Mouse (Mus musculus) heart, embryonic 15.5 days (tissue): ENCODE data around the gene Mpo. TPM values are rescaled to one million over a fixed set of nuclear protein-coding genes. Genes with fewer than 3 reads are reported as not detected.

ENCODE experiments used
- ATAC-seq: fragments of 200-750 bp; cut with Nextera tagmentation; replicated peaks from 2 replicates; pipeline ENCODE4 v1.8.0; 2017; ENCODE audit warnings: low read depth, moderate TSS enrichment; ENCODE audit not compliant: insufficient number of reproducible peaks, insufficient read depth, low FRiP score
- H3K27ac ChIP-seq: fragments of 300-500 bp; sonication (generic); 2 replicates; pipeline ENCODE4 v1.5.1; 2015; ENCODE audit warnings: mild to moderate bottlenecking, inconsistent platforms
- H3K27me3 ChIP-seq: fragments of 300-500 bp; sonication (generic); 2 replicates; pipeline ENCODE4 v1.6.1; 2015; ENCODE audit warnings: inconsistent platforms
- H3K36me3 ChIP-seq: fragments of 300-500 bp; sonication (generic); 2 replicates; pipeline ENCODE4 v1.6.1; 2015; ENCODE audit warnings: mild to moderate bottlenecking, inconsistent platforms
- H3K4me1 ChIP-seq: fragments of 300-500 bp; sonication (generic); replicated peaks from 2 replicates; pipeline ENCODE4 v1.6.1; 2015; ENCODE audit warnings: inconsistent platforms
- H3K4me2 ChIP-seq: fragments of 300-500 bp; sonication (generic); 2 replicates; pipeline ENCODE4 v1.6.1; 2015; ENCODE audit warnings: inconsistent platforms, mild to moderate bottlenecking, moderate library complexity
- H3K4me3 ChIP-seq: fragments of 300-500 bp; sonication (generic); 2 replicates; pipeline ENCODE4 v1.5.1; 2015; ENCODE audit warnings: mild to moderate bottlenecking, inconsistent platforms
- H3K9ac ChIP-seq: fragments of 300-500 bp; sonication (generic); 2 replicates; pipeline ENCODE4 v1.6.1; 2015; ENCODE audit warnings: mild to moderate bottlenecking, inconsistent platforms
- H3K9me3 ChIP-seq: fragments of 300-500 bp; sonication (generic); replicated peaks from 2 replicates; pipeline ENCODE4 v1.6.1; 2016; ENCODE audit warnings: inconsistent platforms
- WGBS: fragments of 180-500 bp; shearing (Covaris S2); methylation state at CpG from one replicate; pipeline ENCODE4 v1.1.7; 2015; ENCODE audit warnings: mixed read lengths; 5-methylcytosine and 5-hydroxymethylcytosine counted together
- polyA plus RNA-seq: library from polyadenylated mRNA; unstranded; fragments of >200 nt; fragmentation: Nextera tagmentation; extraction: Ambion mirVana; gene quantifications from 2 replicates; pipeline ENCODE4 v1.2.1, GENCODE M21; 2015

Mpo gene
- polyA plus RNA-seq, 1 experiment from 2014 or later, result 0.69 TPM

GRCm38 (mm10) chr11:87751031-87751430, 42.4 kb upstream of the Mpo start:
- H3K9me3 ChIP-seq, result no peaks in the 10 kb centered on the region
- H3K4me1 ChIP-seq, result no peaks in the 10 kb centered on the region; the same call in 1 of the 2 replicates
- peaks cover 5% of the 10 kb centered on the region for H3K27me3 ChIP-seq
- peak overlapping the region; percentile 18; the same call in 1 of the 2 replicates for H3K4me2 ChIP-seq
- no peaks in the 10 kb centered on the region for H3K36me3 ChIP-seq
- ATAC-seq, result no peak
- peak overlapping the region; percentile 56; the same call in 1 of the 2 replicates for H3K27ac ChIP-seq
- WGBS, result 78% methylated on average over 8 of the region's 8 CpGs
- H3K9ac ChIP-seq, result no peak overlapping the region
- H3K4me3 ChIP-seq, result peak overlapping the region; percentile 5; the same call in 1 of the 2 replicates

GRCm38 (mm10) chr11:87751491-87751966, 41.9 kb upstream of the Mpo start:
- ATAC-seq, result no peak
- H3K27ac ChIP-seq, result peak overlapping the region; percentile 56; the same call in 1 of the 2 replicates
- H3K4me2 ChIP-seq, result peak overlapping the region; percentile 18; the same call in 1 of the 2 replicates

GRCm38 (mm10) chr11:87752307-87752706, 41.1 kb upstream of the Mpo start:
- ATAC-seq, result no peak
- H3K9ac ChIP-seq, result no peak overlapping the region
- H3K36me3 ChIP-seq, result no peaks in the 10 kb centered on the region
- H3K27ac ChIP-seq, result peak overlapping the region; percentile 40; the same call in 1 of the 2 replicates
- peaks cover 5% of the 10 kb centered on the region for H3K27me3 ChIP-seq
- 72% methylated on average over 1 of the region's 1 CpGs for WGBS
- H3K4me3 ChIP-seq, result no peak overlapping the region
- no peaks in the 10 kb centered on the region; the same call in 1 of the 2 replicates for H3K4me1 ChIP-seq
- H3K4me2 ChIP-seq, result peak overlapping the region; percentile 17; the same call in 1 of the 2 replicates
- H3K9me3 ChIP-seq, result no peaks in the 10 kb centered on the region

More at GRCm38 (mm10) chr11:87751491-87751966, 41.9 kb upstream of the Mpo start:
- Histone ChIP-seq H3K4me3 (peak overlapping the region; percentile 5; the same call in 1 of the 2 replicates), H3K4me1 (no peaks in the 10 kb centered on the region; the same call in 1 of the 2 replicates), H3K27me3 (peaks cover 5% of the 10 kb centered on the region), H3K9ac (no peak overlapping the region), H3K36me3 (no peaks in the 10 kb centered on the region), H3K9me3 (no peaks in the 10 kb centered on the region)
- WGBS, result 47% methylated on average over 4 of the region's 4 CpGs

DNA sequence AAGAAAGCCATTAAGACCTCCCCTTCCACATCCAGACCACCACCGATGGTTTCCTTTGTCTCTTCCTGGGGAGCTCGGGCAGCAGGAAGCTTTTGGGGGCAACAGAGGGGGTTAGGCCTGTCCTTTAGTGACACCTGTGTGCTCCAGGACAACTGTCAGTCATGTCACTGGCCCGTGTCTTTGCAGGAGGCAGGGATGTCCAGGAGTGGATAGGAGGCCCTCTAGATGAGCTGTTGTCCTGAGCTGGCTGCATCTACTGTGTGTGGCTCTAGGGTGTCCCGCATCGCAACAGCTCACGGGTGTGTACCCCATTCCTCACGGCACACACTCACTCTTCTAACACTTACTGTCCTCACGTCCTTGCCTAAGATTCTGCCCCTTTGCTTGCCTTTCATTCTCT, 40.1 kb upstream of the Mpo start:
- Histone ChIP-seq H3K36me3 (no peaks in the 10 kb centered on the region), H3K9me3 (no peaks in the 10 kb centered on the region), H3K4me2 (no peak overlapping the region), H3K4me1 (no peaks in the 10 kb centered on the region; the same call in 1 of the 2 replicates), H3K9ac (no peak overlapping the region), H3K27me3 (peaks cover 5% of the 10 kb centered on the region), H3K4me3 (no peak overlapping the region), H3K27ac (no peak overlapping the region)
- no peak for ATAC-seq
- 75% methylated on average over 8 of the region's 8 CpGs for WGBS

DNA sequence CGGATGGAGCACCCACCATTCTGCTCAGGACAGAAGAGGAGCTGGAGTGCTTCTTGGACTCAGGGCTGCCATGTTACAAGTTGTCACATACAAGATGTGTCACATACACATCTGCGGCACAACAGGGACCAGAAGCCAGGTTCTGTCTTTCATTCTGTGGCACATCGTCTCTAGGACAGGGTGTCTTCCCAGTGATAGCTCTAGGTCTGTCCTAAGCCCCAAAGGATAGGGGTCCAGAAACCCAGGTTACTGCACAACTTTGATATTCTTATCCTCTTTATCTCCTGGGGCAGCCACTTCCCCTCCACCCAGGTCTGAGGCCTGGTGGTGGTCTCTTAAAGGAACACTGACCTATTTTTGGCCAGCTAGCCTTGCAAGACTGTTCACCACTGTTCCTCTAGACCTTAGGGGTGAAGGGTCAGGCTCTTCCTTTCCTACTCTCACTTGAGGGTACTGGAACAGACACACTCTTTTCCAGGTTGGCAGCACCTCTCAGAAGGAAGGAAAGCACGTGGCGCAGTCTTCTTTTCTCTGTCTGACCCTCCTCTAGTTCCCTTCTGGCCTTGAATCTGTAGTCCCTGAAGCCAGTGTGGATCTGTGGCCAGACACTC, 39.4 kb upstream of the Mpo start:
- Histone ChIP-seq H3K4me2 (peak overlapping the region; percentile 18; the same call in 1 of the 2 replicates), H3K27ac (no peak overlapping the region), H3K4me3 (no peak overlapping the region), H3K9ac (no peak overlapping the region), H3K36me3 (no peaks in the 10 kb centered on the region), H3K27me3 (peaks cover 6% of the 10 kb centered on the region), H3K4me1 (no peaks in the 10 kb centered on the region; the same call in 1 of the 2 replicates), H3K9me3 (no peaks in the 10 kb centered on the region)
- ATAC-seq, result no peak
- 69% methylated on average over 5 of the region's 5 CpGs for WGBS

DNA sequence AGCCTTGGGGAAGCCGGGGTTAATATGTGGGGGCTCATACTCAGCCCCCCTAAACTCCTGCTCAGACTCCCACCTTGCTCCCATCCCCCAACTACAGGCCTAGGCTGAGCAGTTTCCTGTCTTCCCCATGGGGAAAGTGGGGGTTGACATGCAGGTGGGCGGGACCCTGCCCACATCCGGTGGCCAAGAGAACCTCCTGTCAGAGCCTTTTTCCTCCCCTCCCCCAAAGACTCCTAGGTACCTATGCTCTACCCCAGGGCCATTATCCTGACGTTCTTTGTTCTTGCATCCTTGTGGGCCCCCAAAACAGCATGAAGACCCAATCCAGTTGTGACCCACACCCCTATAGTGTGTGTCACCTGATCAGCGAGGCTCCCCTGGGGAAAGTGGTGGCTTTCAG, 38.8 kb upstream of the Mpo start:
- no peaks in the 10 kb centered on the region; the same call in 1 of the 2 replicates for H3K4me1 ChIP-seq
- ATAC-seq, result peak; percentile 16; the same call in 1 of the 2 replicates
- 61% methylated on average over 5 of the region's 5 CpGs for WGBS
- H3K9ac ChIP-seq, result no peak overlapping the region
- H3K36me3 ChIP-seq, result no peaks in the 10 kb centered on the region
- peak overlapping the region; percentile 18; the same call in 1 of the 2 replicates for H3K4me2 ChIP-seq
- H3K9me3 ChIP-seq, result no peaks in the 10 kb centered on the region
- peak overlapping the region; percentile 5; the same call in 1 of the 2 replicates for H3K4me3 ChIP-seq
- peaks cover 7% of the 10 kb centered on the region for H3K27me3 ChIP-seq
- no peak overlapping the region for H3K27ac ChIP-seq

- H3K9me3 ChIP-seq, result no peaks in the 10 kb centered on the region
- H3K36me3 ChIP-seq, result no peaks in the 10 kb centered on the region
- peak overlapping the region; percentile 32; the same call in 1 of the 2 replicates for H3K4me3 ChIP-seq
- peak overlapping the region; percentile 11; the same call in 1 of the 2 replicates for H3K4me2 ChIP-seq
- peaks cover 16% of the 10 kb centered on the region for H3K27me3 ChIP-seq
- 55% methylated on average over 17 of the region's 17 CpGs for WGBS
- no peaks in the 10 kb centered on the region; the same call in 1 of the 2 replicates for H3K4me1 ChIP-seq
- peak; percentile 44; the same call in 1 of the 2 replicates for ATAC-seq
- no peak overlapping the region for H3K9ac ChIP-seq
- no peak overlapping the region for H3K27ac ChIP-seq
Observed at GRCm38 (mm10) chr11:87755360-87756017, 37.9 kb upstream of the Mpo start.

- Histone ChIP-seq H3K9ac (no peak overlapping the region), H3K27ac (no peak overlapping the region; the same call in 1 of the 2 replicates), H3K27me3 (peaks cover 24% of the 10 kb centered on the region), H3K4me1 (no peaks in the 10 kb centered on the region; the same call in 1 of the 2 replicates), H3K36me3 (no peaks in the 10 kb centered on the region), H3K9me3 (no peaks in the 10 kb centered on the region), H3K4me3 (peak overlapping the region; percentile 32), H3K4me2 (no peak overlapping the region)
- WGBS, result 73% methylated on average over 15 of the region's 15 CpGs
- ATAC-seq, result no peak
Observed at GRCm38 (mm10) chr11:87756251-87756820, 37.0 kb upstream of the Mpo start.

- Histone ChIP-seq H3K36me3 (no peaks in the 10 kb centered on the region), H3K27me3 (peaks cover 33% of the 10 kb centered on the region), H3K4me3 (peak overlapping the region; percentile 32), H3K9me3 (no peaks in the 10 kb centered on the region), H3K4me2 (no peak overlapping the region), H3K9ac (no peak overlapping the region), H3K27ac (no peak overlapping the region), H3K4me1 (no peaks in the 10 kb centered on the region; the same call in 1 of the 2 replicates)
- no peak for ATAC-seq
- whole genome bisulfite sequencing, result 81% methylated on average over 25 of the region's 25 CpGs
Observed at GRCm38 (mm10) chr11:87757001-87757954, 36.1 kb upstream of the Mpo start.

DNA sequence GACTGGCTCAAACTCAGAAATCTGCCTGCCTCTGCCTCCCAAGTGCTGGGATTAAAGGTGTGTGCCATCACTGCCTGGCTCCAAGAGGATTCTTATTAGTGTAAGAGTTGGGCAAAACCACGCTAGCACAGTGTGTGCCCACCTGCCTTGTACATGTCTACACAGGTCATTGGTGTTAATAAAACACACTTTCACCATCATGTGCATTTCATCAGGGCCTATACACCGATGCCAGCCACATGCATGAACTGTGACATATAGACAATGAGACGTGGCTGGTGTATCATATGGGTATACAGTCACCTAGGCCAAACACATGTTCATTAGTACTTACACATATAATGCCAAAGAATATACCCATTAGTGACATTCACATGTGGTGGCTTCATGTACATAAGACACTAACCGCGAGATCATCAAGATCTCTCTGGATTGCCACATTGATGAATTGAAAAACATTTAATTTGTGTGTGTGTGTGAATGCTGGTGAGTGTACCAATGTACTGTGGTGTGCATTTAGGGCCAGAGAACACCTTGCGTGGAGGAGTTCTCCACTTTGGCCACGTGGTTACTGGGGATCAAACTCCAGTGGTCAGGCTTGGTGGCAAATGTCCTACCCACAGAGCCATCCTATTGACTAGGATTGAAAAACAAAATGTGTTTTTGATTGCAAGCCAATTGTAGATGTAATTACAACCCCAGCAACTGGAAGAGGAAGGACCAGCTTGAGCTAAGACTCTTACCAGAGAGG, 35.0 kb upstream of the Mpo start:
- peaks cover 44% of the 10 kb centered on the region for H3K27me3 ChIP-seq
- no peak overlapping the region for H3K4me2 ChIP-seq
- H3K4me3 ChIP-seq, result no peak overlapping the region
- H3K9ac ChIP-seq, result no peak overlapping the region
- H3K4me1 ChIP-seq, result peaks cover under 1% of the 10 kb centered on the region
- H3K9me3 ChIP-seq, result no peaks in the 10 kb centered on the region
- no peak for ATAC-seq
- no peak overlapping the region for H3K27ac ChIP-seq
- no peaks in the 10 kb centered on the region for H3K36me3 ChIP-seq
- 70% methylated on average over 7 of the region's 7 CpGs for WGBS
